Mouse (Mus musculus) lung, adult 2 months (tissue): ENCODE results near the gene Tpcn1.

Experiments
- CTCF ChIP-seq: fragments of 200-500 bp; IDR thresholded peaks from 2 replicates; pipeline ENCODE4 v1.5.1; 2011; ENCODE audit warnings: mild to moderate bottlenecking, low read length, control low read depth; ENCODE audit not compliant: insufficient read depth
- POLR2A ChIP-seq: fragments of 200-500 bp; IDR thresholded peaks from 2 replicates; pipeline ENCODE4 v1.6.1; 2011; ENCODE audit warnings: low read depth, mild to moderate bottlenecking, control low read depth, low read length, borderline replicate concordance; ENCODE audit errors: extremely low read depth

DNA sequence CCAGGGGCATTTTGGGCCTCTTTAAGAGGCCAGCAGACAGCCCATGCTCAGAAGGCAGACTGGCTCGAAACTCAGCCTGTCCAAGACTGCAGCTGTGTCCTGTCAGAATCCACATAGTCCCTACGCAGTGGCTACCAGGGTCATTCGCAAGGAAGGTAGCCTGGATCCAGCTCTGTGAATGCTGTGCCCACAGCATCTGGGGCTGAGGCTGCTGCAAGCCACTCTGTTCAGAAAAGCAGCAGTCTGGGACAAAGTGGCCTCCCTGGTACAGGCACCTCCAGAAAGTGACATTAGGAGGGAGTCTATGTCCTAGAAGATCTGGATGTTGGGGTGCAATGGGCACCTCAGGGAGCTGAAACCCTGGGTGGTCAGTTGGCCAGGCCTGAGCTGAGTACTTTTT lies 18.7 kb downstream of the Tpcn1 start:
- no peak for TF ChIP-seq CTCF
- no peak for TF ChIP-seq POLR2A
